Mouse (Mus musculus): ENCODE data around the gene Gcnt2.
"Not testable (repeated sequence)": the region's sequence is repeated elsewhere in the genome, so short reads cannot be mapped to it uniquely, and the experiment has no call there.

Gene Gcnt2

GRCm38 (mm10) chr13:40998537-40998936, 139.0 kb downstream of the Gcnt2 start:
- DNase-seq (ENCODE audit: low spot score in 2 of 2): not testable (repeated sequence)

DNA sequence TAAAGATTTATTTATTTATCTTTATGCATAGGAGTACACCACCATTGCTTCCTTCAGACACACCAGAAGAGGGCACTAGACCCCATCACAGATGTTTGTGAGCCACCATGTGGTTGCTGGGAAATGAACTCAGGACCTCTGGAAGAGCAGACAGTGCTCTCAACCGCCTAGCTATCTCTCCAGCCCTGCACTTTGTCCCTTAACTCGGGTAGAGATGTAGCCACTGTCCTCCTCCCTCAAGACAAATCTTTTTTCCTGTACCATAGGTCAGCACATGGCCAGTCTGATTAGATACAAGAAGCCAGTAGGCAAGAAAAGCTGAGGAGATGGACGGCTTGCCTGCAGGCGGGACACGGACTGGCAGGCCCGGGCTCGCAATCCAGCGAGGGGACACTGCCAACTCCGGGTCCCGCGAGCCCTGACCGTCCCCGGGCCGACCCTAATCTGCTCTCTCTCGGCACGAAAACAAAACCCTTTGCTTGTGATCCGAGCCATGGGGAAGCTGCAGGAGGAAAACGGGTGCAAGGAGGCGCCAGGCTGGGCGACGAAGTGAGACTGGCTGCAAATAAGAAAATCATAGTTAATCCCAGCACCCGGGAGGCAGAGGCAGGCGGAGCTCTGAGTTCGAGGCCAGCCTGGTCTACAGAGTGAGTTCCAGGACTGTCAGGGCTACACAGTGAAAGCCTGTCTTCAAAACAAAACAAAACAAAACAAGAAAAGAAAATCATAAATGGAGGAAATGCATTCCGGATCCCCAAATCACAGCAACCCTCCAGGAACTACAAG, 140.8 kb downstream of the Gcnt2 start:
- DNase-seq (ENCODE audit: low spot score in 2 of 2): peak in 1 of 2 experiments; percentile 35

DNA sequence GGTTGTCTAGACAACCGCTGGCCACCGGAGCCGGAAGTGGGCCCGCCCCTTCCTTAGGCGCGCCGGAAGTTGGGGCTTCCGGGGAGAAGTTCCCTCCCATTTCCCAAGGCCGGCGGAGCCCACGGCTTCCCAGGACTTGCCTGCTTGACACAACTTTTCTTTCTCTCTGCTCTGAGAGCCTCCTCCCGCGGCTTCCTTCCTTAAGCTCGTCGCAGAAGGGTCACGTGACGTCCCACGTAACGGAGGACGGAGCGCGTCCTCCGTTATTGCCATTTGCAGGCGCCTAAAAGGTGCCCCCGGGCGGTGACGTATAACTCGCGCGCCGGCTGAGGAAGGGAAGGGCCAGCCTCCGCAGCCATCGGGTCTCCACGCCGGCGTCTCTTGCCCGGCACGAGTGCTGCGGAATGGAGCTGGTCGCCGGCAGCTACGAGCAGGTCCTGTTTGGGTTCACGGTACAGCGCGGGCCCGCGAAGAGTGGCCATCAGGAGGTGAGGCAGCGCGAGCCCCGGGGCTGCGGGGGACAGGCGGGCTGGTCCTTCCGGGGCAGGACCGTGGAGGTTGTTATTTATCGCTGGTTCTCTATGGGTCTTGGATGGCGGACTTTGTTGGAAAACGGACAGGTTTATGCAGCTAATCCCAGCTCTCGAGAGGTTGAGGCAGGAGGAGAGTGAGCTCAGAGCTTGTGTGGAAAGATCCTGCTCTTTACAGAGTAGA, 141.5 kb downstream of the Gcnt2 start, which contains the start of gene Pak1ip1:
Pak1ip1 (plus strand) TSS at position 98 of the 714 bp plus-strand sequence.
- peak; percentile 87 to 96 for DNase-seq (ENCODE audit: low spot score in 2 of 2)

DNA sequence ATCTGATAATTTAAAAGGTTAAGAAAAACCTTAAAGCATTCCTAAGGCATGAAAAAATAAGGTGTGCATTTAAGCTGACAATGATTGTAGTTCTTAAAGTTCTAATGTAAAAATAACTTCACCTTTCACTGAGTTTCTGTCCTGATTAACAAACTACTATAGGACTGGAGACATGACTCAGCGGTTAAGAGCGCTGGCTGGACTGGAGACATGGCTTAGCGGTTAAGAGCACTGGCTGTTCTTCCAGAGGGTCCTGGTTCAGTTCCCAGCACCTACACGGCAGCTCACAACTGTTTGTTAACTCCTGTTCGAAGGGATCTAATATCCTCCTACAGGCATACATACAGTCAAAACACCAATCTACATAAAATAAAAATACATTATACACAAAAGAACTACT, 142.4 kb downstream of the Gcnt2 start:
- no peak for DNase-seq (ENCODE audit: low spot score in 2 of 2)

DNA sequence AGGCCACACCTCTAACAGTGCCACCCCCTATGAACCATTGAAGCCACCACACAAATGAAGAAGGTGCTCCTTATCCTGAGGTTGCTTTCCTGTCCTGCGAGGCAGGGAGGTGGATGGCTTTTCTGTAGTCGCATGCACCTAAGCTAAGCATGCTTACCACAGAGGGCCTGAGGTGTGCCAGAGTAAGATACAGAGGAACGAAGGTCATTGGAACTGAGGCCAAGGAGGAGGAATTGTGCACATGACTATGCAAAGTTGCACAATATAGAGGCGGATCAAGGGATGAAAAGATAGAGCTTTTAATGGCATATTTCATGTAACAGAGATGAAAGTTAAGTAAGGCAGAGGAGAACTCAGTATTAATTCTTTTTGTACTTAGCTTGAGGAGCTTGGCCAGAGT, 146.7 kb downstream of the Gcnt2 start:
- no peak for DNase-seq (ENCODE audit: low spot score in 2 of 2)

- no peak for DNase-seq (ENCODE audit: low spot score in 2 of 2)
These were observed 148.7 kb downstream of the Gcnt2 start for GRCm38 (mm10) chr13:41008271-41008670.

DNA sequence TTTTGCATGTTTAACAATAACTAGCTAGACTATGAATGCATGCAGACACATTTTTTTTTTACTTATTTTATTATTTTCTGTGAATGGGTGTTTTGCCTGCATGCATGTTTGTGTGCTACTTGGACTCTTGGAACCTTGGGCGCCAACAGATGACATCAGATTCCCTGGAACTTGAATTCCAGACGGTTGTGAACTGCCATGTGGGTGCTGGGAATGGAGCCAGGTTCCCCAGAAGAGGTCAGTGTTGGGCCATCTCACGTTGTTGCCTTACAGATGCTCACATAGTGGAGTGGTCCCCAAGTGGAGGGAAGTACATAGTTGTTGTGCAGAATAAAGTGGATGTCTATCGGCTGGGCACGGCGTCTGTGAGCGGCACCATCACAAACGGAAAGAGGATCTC, 149.4 kb downstream of the Gcnt2 start:
- no peak for DNase-seq (ENCODE audit: low spot score in 2 of 2)
